Mouse (Mus musculus): ENCODE measurements around the gene Pth2.
A peak's percentile ranks its signal among the peaks of the same experiment; 100 is the strongest.

DNA sequence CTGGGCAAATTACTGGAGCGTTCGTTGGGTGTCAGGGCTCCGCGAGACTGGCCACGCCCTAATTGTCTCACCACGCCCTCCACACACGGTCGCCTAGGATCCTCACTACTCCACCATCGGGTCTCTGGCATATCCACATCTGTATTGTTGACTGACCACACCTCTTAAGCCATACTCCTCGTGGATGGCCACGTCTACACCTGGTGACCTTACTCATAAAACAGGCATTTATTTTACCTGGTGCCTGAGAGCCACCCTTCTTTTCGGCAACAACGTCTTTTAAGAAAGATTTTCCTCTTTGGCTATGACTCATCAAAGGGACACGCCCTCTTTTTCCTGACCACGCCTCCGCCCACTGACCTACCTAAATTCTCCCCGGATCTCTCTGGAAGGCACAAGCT, 31.1 kb downstream of the Pth2 start, which contains the start of gene Dkkl1:
- TF ChIP-seq MAX (IDR thresholded peaks at IDR 0.05; ENCODE audit: low read length): peak; percentile 31; the same call in 1 of the 2 replicates
- no peak for TF ChIP-seq GABPA (IDR thresholded peaks at IDR 0.05; ENCODE audit: low read depth, low read length)
- TF ChIP-seq ZNF384 (IDR thresholded peaks at IDR 0.05; ENCODE audit: low read depth, low read length): no peak
- no peak for TF ChIP-seq MAZ (IDR thresholded peaks at IDR 0.05; ENCODE audit: low read depth, low read length)
- TF ChIP-seq SIN3A (IDR thresholded peaks at IDR 0.05; ENCODE audit: low read length): peak; percentile 35
- TF ChIP-seq USF1 (IDR thresholded peaks at IDR 0.05; ENCODE audit: low read depth, low read length): no peak
- no peak for TF ChIP-seq POLR2A (IDR thresholded peaks at IDR 0.05; ENCODE audit: control insufficient read depth in 1 of 2, insufficient read depth in 1 of 2, low read depth in 1 of 2, low read length in 2 of 2, poor library complexity in 1 of 2)
- TF ChIP-seq CTCF (IDR thresholded peaks at IDR 0.05 in 2 of 3, conservative IDR thresholded peaks at IDR 0.05 in 1 of 3; ENCODE audit: control insufficient read depth in 1 of 3, insufficient read depth in 1 of 3, low read depth in 2 of 3, low read length in 3 of 3, poor library complexity in 1 of 3, severe bottlenecking in 1 of 3): no peak
- no peak for TF ChIP-seq ZC3H11A (IDR thresholded peaks at IDR 0.05; ENCODE audit: low read depth, low read length)
- TF ChIP-seq ZMIZ1 (IDR thresholded peaks at IDR 0.05; ENCODE audit: low read depth, low read length): no peak
- TF ChIP-seq SMC3 (IDR thresholded peaks at IDR 0.05; ENCODE audit: low read depth, low read length): no peak

Data from MEL (cell line).